Mouse (Mus musculus) small intestine, adult 2 months (tissue): ENCODE results near the gene Lrrc25.

Experiments used
- CTCF ChIP-seq: fragments of 200-500 bp; IDR thresholded peaks from 2 replicates; pipeline ENCODE4 v1.5.1; 2012; ENCODE audit warnings: low read depth, mild to moderate bottlenecking, control low read depth, inconsistent platforms, low read length, moderate library complexity, mixed read lengths; ENCODE audit not compliant: insufficient replicate concordance, insufficient read length; ENCODE audit errors: extremely low read depth
- POLR2A ChIP-seq: fragments of 200-500 bp; IDR thresholded peaks from 2 replicates; pipeline ENCODE4 v1.6.1; 2012; ENCODE audit warnings: low read depth, mild to moderate bottlenecking, control low read depth, inconsistent platforms, low read length, moderate library complexity

DNA sequence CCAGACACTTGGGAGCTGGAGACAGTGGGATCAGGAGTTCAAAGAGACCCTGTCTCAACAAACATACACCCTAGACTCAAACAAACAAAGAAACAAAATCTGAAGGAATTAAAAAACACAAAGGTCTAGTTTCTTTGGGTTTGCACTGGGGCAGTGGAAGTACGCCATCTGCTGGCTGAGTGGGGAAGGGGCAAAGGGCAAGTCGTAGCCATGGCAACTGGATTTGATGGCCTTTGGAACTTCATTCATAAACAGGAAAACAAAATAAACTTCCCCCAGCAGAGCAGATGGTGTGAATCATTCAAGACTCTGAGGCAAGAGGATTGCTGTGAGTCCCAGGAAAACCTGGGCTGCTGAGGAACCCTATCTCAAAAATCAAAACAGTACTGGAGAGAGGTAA lies 37.3 kb downstream of the Lrrc25 start:
- TF ChIP-seq POLR2A (no peak), CTCF (peak; percentile 89; the same call in 1 of the 2 replicates)
